Mouse (Mus musculus) brain, embryonic 14.5 days (tissue): ENCODE results near the gene C2cd3.

ENCODE experiments used
- CTCF ChIP-seq: fragments of 200-500 bp; IDR thresholded peaks from 2 replicates; pipeline ENCODE4 v1.5.1; 2012; ENCODE audit warnings: inconsistent platforms, mild to moderate bottlenecking, moderate library complexity, borderline replicate concordance; ENCODE audit not compliant: insufficient read depth, insufficient read length; ENCODE audit errors: extremely low read depth
- POLR2A ChIP-seq: fragments of 200-500 bp; IDR thresholded peaks from 2 replicates; pipeline ENCODE4 v1.6.1; 2012; ENCODE audit warnings: mild to moderate bottlenecking, inconsistent platforms, borderline replicate concordance; ENCODE audit not compliant: poor library complexity, insufficient read depth, insufficient read length, severe bottlenecking; ENCODE audit errors: extremely low read depth

DNA sequence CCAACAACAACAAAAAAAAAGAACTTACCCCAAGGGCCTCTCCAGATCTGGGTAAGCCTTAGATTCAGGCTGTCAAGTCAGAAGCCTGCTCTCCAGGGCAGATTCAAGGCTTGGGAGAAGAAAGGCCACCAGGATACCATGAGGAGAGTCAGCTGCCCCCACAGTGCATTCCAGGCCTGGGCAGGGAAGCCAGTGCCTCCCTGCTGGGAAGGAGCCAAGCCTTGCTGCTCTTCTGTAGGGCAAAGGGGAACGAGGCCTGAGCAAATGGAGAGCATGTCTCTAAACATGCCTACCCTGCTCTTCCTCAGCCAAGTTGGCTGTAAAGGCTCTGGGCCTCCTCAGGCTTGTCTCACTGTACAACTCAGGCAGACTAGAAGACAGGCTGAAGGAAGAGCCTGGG is 102.6 kb downstream of the C2cd3 start:
- TF ChIP-seq POLR2A (no peak), CTCF (no peak)
